Mouse (Mus musculus): ENCODE data around the gene Carmil3.

- TF ChIP-seq CTCF (IDR thresholded peaks at IDR 0.05; ENCODE audit: low read depth), result no peak
- TF ChIP-seq EP300 (optimal IDR thresholded peaks at IDR 0.05), result no peak
Observed at GRCm38 (mm10) chr14:55496761-55497448, 6.5 kb downstream of the Carmil3 start.
